ENCODE assay signal across 8 mouse cellular contexts in the genomic region with DNA sequence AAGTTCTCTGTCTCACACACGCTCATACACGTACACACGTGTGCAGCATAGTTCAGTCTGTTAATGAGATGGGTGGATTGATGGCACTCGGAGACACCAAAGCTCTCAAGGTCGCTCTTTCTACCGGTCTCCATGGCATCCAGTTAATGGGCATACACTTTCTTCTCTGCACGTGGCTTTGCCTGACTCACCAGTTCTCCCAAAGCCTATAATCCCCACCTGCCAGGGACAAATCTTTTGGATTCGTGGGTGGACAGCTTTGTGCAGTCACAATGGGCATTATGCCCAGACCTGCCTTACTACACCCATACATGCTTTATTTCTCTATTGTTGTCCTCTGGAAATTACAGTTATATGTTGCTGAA. TPM values are rescaled to one million over a fixed set of nuclear protein-coding genes. Genes with fewer than 3 reads are reported as not detected.
DNase-seq lines count a peak whose midpoint lies in the region; ATAC-seq and TF ChIP-seq lines count a peak whose summit lies in the region.

No protein-coding gene starts in this region.

- peak overlapping the region; percentile 95 for H3K4me2 ChIP-seq in hindbrain, embryonic 13.5 days

- H3K4me3 ChIP-seq in E14TG2a.4 (replicated peaks; ENCODE audit: low read length) (peak overlapping the region; percentile 99), macrophage (ENCODE audit: inconsistent target) (peak overlapping the region; percentile 50)
- peak overlapping the region; percentile 90 for H3K4me3 ChIP-seq in bone marrow, adult 2 months (replicated peaks; ENCODE audit: control insufficient read depth, low read depth, low read length)
- H3K4me3 ChIP-seq in hindbrain, embryonic 13.5 days: peak overlapping the region; percentile 99

- H3K9ac ChIP-seq in hindbrain, embryonic 13.5 days: peak overlapping the region; percentile 64

- peaks cover 21% of the 10 kb centered on the region for H3K36me3 ChIP-seq in E14TG2a.4 (ENCODE audit: insufficient read depth, low read length)
- H3K36me3 ChIP-seq in hindbrain, embryonic 13.5 days: peaks cover 41% of the 10 kb centered on the region
- H3K36me3 ChIP-seq in macrophage (ENCODE audit: inconsistent target): peaks cover 29% of the 10 kb centered on the region

- no peak for TF ChIP-seq POLR2A in bone marrow, adult 2 months (IDR thresholded peaks at IDR 0.05; ENCODE audit: borderline replicate concordance, control insufficient read depth, low read depth, low read length)

- H3K27ac ChIP-seq in bone marrow, adult 2 months (ENCODE audit: control insufficient read depth, insufficient read depth, low read depth, low read length, poor library complexity): no peak overlapping the region
- peak overlapping the region; percentile 74 for H3K27ac ChIP-seq in hindbrain, embryonic 13.5 days
- H3K27ac ChIP-seq in macrophage: no peak overlapping the region

- H3K4me1 ChIP-seq in E14TG2a.4 (replicated peaks; ENCODE audit: low read depth, low read length): peaks cover 36% of the 10 kb centered on the region
- peaks cover 2% of the 10 kb centered on the region for H3K4me1 ChIP-seq in bone marrow, adult 2 months (ENCODE audit: control insufficient read depth, insufficient read depth, low read length)
- peaks cover 30% of the 10 kb centered on the region for H3K4me1 ChIP-seq in hindbrain, embryonic 13.5 days (replicated peaks)

- ATAC-seq in hindbrain, embryonic 13.5 days (ENCODE audit: low FRiP score): peak; percentile 32; the same call in 1 of the 2 replicates

- peak; percentile 28 for DNase-seq in kidney, adult 11 months
- no peak for DNase-seq in kidney, postnatal 4 days
- no peak for DNase-seq in ovary, adult 18-20 months (ENCODE audit: low spot score)
- no peak for DNase-seq in thymus, postnatal 36 days

- H3K79me2 ChIP-seq in macrophage (ENCODE audit: inconsistent target): peaks cover 18% of the 10 kb centered on the region; the same call in 1 of the 2 replicates

- peaks cover 4% of the 10 kb centered on the region; the same call in 1 of the 2 replicates for H3K27me3 ChIP-seq in E14TG2a.4 (ENCODE audit: insufficient read depth, low read length)
- H3K27me3 ChIP-seq in hindbrain, embryonic 13.5 days: no peaks in the 10 kb centered on the region

- WGBS in bone marrow, adult 2 months: 3% methylated on average over 8 of the region's 8 CpGs
- WGBS in hindbrain, embryonic 13.5 days: 10% methylated on average over 8 of the region's 8 CpGs
- WGBS in macrophage (ENCODE audit: missing documents): 4% methylated on average over 8 of the region's 8 CpGs

- no peak for TF ChIP-seq CTCF in E14TG2a.4 (conservative IDR thresholded peaks at IDR 0.05; ENCODE audit: low read length)
- TF ChIP-seq CTCF in bone marrow, adult 2 months (IDR thresholded peaks at IDR 0.05; ENCODE audit: control insufficient read depth, insufficient read depth, low read length): no peak

- H3K9me3 ChIP-seq in E14TG2a.4 (ENCODE audit: low read length): no peaks in the 10 kb centered on the region
- H3K9me3 ChIP-seq in hindbrain, embryonic 13.5 days: no peaks in the 10 kb centered on the region

RNA-seq across cellular contexts. Expression of a gene that starts 0.6 kb away (rescaled TPM):
- polyA plus RNA-seq in bone marrow, adult 2 months (2011; ENCODE audit: insufficient read depth, insufficient read length, low replicate concordance, missing spikeins): 35.3 and 57.2 TPM in 2 replicates
- polyA plus RNA-seq in hindbrain, embryonic 13.5 days (2015; fragmentation: Nextera tagmentation; extraction: Ambion mirVana): 160 and 163 TPM in 2 replicates
- 10 to 100 TPM; 27.3 to 92.7 (median 58.7) TPM for total RNA-seq in macrophage (2018; cell fraction: chromatin; rRNA removed)
- total RNA-seq in macrophage (2018; cell fraction: cytosol; rRNA removed): 10 to 100 TPM; 46.0 to 72.3 (median 63.0) TPM
- total RNA-seq in macrophage (2018; cell fraction: nucleus; rRNA removed): 10 to 100 TPM; 29.6 to 94.1 (median 58.5) TPM
- polyA plus RNA-seq in macrophage (2018): 45.6 to 78.8 TPM (median 65.1 TPM) in 3 replicates

RNA-seq across cellular contexts. Expression of a gene that starts 16.2 kb away (rescaled TPM):
- polyA plus RNA-seq in bone marrow, adult 2 months (2011; ENCODE audit: insufficient read depth, insufficient read length, low replicate concordance, missing spikeins): 7.1 and 8.4 TPM in 2 replicates
- 9.5 and 11.0 TPM in 2 replicates for polyA plus RNA-seq in hindbrain, embryonic 13.5 days (2015; fragmentation: Nextera tagmentation; extraction: Ambion mirVana)
- total RNA-seq in macrophage (2018; cell fraction: chromatin; rRNA removed): 10 to 100 TPM in 20 of 26 experiments, 1 to 10 TPM in 6; 5.2 to 46.0 (median 17.1) TPM
- 10 to 100 TPM; 20.5 to 62.6 (median 35.0) TPM for total RNA-seq in macrophage (2018; cell fraction: cytosol; rRNA removed)
- 10 to 100 TPM; 11.3 to 73.6 (median 34.3) TPM for total RNA-seq in macrophage (2018; cell fraction: nucleus; rRNA removed)
- polyA plus RNA-seq in macrophage (2018): 33.9 to 45.7 TPM (median 42.5 TPM) in 3 replicates

RNA-seq across cellular contexts. Expression of a gene that starts 25.0 kb away (rescaled TPM):
- 9.5 and 13.9 TPM in 2 replicates for polyA plus RNA-seq in bone marrow, adult 2 months (2011; ENCODE audit: insufficient read depth, insufficient read length, low replicate concordance, missing spikeins)
- 2.6 and 2.8 TPM in 2 replicates for polyA plus RNA-seq in hindbrain, embryonic 13.5 days (2015; fragmentation: Nextera tagmentation; extraction: Ambion mirVana)
- total RNA-seq in macrophage (2018; cell fraction: chromatin; rRNA removed): 1 to 10 TPM in 4 of 26 experiments, under 1 TPM in 8, not detected in 14; 0.58 to 2.0 (median 0.75) TPM
- 1 to 10 TPM in 3 of 26 experiments, under 1 TPM in 23; 0.09 to 1.3 (median 0.68) TPM for total RNA-seq in macrophage (2018; cell fraction: cytosol; rRNA removed)
- total RNA-seq in macrophage (2018; cell fraction: nucleus; rRNA removed): 1 to 10 TPM in 5 of 26 experiments, under 1 TPM in 11, not detected in 10; 0.39 to 7.2 (median 0.76) TPM
- 0.18 to 6.2 TPM (median 1.8 TPM) in 3 replicates for polyA plus RNA-seq in macrophage (2018)

RNA-seq across cellular contexts. Expression of a gene that starts 39.3 kb away (rescaled TPM):
- polyA plus RNA-seq in bone marrow, adult 2 months (2011; ENCODE audit: insufficient read depth, insufficient read length, low replicate concordance, missing spikeins): 10.2 and 10.8 TPM in 2 replicates
- polyA plus RNA-seq in hindbrain, embryonic 13.5 days (2015; fragmentation: Nextera tagmentation; extraction: Ambion mirVana): 20.2 and 21.5 TPM in 2 replicates
- total RNA-seq in macrophage (2018; cell fraction: chromatin; rRNA removed): 10 to 100 TPM in 6 of 26 experiments, 1 to 10 TPM in 17, under 1 TPM in 3; 0.66 to 22.0 (median 3.5) TPM
- 10 to 100 TPM; 11.1 to 34.5 (median 22.6) TPM for total RNA-seq in macrophage (2018; cell fraction: cytosol; rRNA removed)
- 10 to 100 TPM in 22 of 26 experiments, 1 to 10 TPM in 4; 1.7 to 31.3 (median 13.6) TPM for total RNA-seq in macrophage (2018; cell fraction: nucleus; rRNA removed)
- 19.1 to 34.9 TPM (median 31.0 TPM) in 3 replicates for polyA plus RNA-seq in macrophage (2018)
